Mouse (Mus musculus) lung, adult 2 months (tissue): ENCODE measurements around the gene Crocc2. TPM values are rescaled to one million over a fixed set of nuclear protein-coding genes. Genes with fewer than 3 reads are reported as not detected.

Source experiments
- DNase-seq: peaks from one replicate; pipeline ENCODE4 v3.0.0; 2022
- H3K4me1 ChIP-seq: fragments of 200-500 bp; 2 replicates; pipeline ENCODE4 v1.6.1; 2011; ENCODE audit warnings: low read length; ENCODE audit not compliant: control insufficient read depth, insufficient read depth
- H3K4me3 ChIP-seq: fragments of 200-500 bp; replicated peaks from 2 replicates; pipeline ENCODE3; 2011; ENCODE audit warnings: low read depth, mild to moderate bottlenecking, control low read depth, low read length; ENCODE audit errors: extremely low read depth
- CTCF ChIP-seq: fragments of 200-500 bp; IDR thresholded peaks from 2 replicates; pipeline ENCODE4 v1.5.1; 2011; ENCODE audit warnings: mild to moderate bottlenecking, low read length, control low read depth; ENCODE audit not compliant: insufficient read depth
- POLR2A ChIP-seq: fragments of 200-500 bp; IDR thresholded peaks from 2 replicates; pipeline ENCODE4 v1.6.1; 2011; ENCODE audit warnings: low read depth, mild to moderate bottlenecking, control low read depth, low read length, borderline replicate concordance; ENCODE audit errors: extremely low read depth
- WGBS: fragments of 180-500 bp; shearing (Covaris S2); methylation state at CpG from one replicate; pipeline ENCODE4 v1.1.7; 2018; 5-methylcytosine and 5-hydroxymethylcytosine counted together
- polyA plus RNA-seq: library from polyadenylated mRNA; depleted of rRNA; stranded (reverse); fragments of >200 nt; gene quantifications from 2 replicates; pipeline ENCODE4 v1.2.3, GENCODE M21; 2012; rRNA removed

Crocc2 gene
- polyA plus RNA-seq, 1 experiment = 2.2 TPM

DNA sequence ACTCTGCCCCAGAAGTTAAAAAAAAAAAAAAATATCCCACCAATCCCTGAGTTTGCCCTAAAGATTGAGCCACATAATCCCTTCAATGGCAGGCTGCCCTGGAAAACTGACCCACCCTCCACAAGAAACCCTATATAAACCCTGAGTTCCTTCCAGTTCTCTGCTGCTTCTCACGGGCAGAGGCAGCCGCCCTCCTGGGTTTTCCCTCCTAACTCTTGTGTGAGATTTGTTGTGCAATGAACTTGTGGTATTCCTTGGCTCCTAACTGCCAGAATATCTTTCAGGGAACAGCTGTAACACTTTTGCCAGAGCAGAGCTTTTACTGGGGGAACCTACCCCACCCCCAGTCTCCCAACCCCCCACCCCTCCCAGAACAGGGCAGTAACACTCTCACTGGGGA lies 84.1 kb downstream of the Crocc2 start:
- no peak for DNase-seq
- H3K4me1 ChIP-seq = no peaks in the 10 kb centered on the region; the same call in 1 of the 2 replicates
- 41% methylated on average over 2 of the region's 2 CpGs for WGBS
- no peak overlapping the region for H3K4me3 ChIP-seq
- TF ChIP-seq POLR2A = no peak
- TF ChIP-seq CTCF = no peak

DNA sequence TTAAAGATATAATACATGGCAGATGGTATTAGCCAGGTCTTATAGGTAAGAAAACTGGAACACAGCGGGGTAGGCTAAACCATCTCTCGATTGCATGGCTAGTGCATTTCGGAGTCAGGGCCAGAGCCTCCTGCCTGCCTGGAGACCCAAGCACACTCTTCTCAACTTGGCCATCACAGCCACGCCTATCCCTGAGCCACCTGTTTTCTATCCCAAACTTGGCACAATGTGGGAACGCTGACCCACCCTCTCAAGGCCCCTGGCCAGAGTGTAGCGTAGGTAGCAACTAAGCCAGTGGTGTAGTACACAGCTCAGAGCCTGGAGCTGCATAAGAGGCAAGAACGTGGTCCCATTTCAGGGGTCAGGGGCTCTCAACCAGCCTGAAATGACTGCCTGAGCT lies 87.2 kb downstream of the Crocc2 start:
- no peak for DNase-seq
- Histone ChIP-seq H3K4me3 (no peak overlapping the region), H3K4me1 (no peaks in the 10 kb centered on the region; the same call in 1 of the 2 replicates)
- 83% methylated on average over 7 of the region's 7 CpGs for whole genome bisulfite sequencing
- TF ChIP-seq POLR2A = no peak
- TF ChIP-seq CTCF = no peak

DNA sequence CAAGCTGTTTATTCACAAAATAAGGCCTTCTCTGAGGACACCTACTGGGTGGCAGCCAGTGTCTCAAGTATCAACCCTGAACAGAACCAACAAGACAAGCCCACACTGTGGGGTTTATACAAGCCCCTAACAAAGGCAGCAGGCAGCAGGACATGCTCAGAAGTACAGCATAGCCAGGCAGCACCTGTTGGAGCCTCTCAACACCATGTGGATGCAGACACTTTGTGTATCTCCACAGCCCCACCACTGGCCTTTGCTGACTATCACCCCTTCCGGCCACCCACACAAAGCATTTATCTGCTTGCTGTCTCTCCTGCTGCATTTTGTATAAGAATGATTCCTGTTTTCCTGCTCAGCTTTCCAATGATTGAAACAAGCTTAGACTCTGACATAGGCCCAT lies 89.0 kb downstream of the Crocc2 start:
- no peak for DNase-seq
- Histone ChIP-seq H3K4me3 (no peak overlapping the region), H3K4me1 (no peaks in the 10 kb centered on the region)
- TF ChIP-seq CTCF (no peak), POLR2A (no peak)
- 85% methylated on average over 1 of the region's 1 CpGs for WGBS

DNA sequence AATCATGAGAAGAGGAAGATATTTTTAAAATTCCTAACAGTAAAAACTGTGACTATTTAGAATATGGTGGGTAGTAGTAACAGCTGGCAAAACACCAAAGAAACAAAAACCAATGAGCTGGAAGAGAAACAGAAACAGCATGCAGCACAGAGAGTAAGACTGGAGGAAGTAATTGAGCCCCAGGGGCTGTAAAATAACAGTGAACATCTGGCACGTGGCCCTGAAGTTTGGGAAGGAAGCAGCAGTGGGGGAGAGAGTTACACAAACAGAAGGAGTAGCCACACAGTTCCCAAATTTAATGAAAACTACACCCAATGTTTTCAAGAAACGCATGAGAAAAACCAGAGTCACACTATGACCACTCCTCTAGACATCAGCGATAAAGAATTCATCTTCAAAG lies 98.7 kb downstream of the Crocc2 start:
- WGBS = 46% methylated on average over 3 of the region's 3 CpGs
- no peak for TF ChIP-seq POLR2A
- no peak for TF ChIP-seq CTCF
- no peak overlapping the region for H3K4me3 ChIP-seq
- DNase-seq = no peak
- H3K4me1 ChIP-seq = no peaks in the 10 kb centered on the region

DNA sequence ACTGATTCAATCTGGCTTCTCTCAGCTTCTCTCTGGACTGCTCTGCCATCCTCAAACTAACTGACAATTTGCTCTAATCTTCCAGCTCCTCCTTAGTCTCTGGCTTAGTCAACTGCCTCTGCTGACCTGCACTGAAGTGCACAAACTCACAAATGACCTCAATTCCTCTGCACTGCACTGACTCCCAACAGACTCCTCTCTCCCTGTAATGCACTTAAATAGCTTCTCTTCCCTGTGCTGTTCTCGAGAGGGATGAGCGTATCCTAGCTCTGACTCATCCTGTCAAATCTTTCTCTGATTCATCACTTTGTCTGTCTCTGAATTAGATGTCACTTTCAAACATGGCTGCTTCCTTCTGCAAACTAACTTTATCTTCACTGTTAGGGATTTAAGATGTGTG lies 99.7 kb downstream of the Crocc2 start:
- Histone ChIP-seq H3K4me3 (no peak overlapping the region), H3K4me1 (no peaks in the 10 kb centered on the region)
- DNase-seq = no peak
- 79% methylated on average over 2 of the region's 2 CpGs for WGBS
- TF ChIP-seq POLR2A (no peak), CTCF (no peak)

DNA sequence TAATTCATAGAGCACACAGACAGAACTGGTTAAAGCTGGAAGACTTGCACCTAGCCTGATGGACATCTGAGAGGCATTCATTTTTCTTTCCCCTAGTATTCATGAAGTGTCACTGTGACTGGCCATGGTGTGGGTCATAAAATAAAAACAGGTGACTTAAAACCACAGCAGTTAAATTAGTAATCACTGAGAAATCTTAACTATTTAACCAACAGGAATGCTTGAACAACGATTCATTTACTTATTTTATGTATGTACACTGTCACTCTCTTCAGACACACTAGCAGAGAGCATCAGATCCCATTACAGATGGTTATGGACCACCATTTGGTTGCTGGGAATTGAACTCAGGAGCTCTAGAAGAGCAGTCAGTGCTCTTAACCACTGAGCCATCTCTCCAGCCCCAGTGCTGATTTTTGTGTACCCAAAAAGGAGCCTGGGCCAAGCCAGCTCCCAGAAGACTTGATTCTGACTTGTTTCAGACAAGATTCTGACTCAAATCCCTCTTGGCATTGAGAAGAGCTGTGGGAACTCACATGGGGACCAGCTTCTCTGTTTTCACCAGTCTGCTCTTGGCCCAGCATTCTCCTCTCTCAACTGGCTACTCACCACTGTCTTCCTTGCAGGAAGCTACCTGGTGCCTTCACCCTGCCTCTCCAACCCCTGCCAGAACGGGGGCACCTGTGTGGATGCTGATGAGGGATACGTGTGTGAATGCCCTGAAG lies 102.2 kb downstream of the Crocc2 start:
- no peak for TF ChIP-seq CTCF
- TF ChIP-seq POLR2A = no peak
- no peak for DNase-seq
- 60% methylated on average over 3 of the region's 3 CpGs for WGBS

DNA sequence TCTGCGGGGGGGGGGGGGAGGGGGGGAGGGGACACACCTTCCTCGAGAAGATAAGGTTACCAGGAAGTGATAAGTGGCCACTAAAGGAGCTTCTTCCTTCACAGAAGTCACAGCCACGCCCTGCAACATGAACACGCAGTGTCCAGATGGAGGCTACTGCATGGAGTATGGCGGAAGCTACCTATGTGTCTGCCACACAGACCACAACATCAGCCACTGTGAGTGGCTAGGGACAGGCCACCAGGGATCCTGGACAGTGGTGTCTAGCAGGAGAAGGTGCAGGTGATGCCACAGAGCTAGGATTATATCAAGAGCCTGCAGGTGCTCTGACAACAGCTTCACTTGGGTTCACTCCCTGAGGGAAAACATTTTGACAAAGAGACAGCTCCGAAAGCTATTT lies 103.2 kb downstream of the Crocc2 start:
- TF ChIP-seq CTCF = no peak
- no peak for TF ChIP-seq POLR2A
- no peaks in the 10 kb centered on the region for H3K4me1 ChIP-seq
- no peak overlapping the region for H3K4me3 ChIP-seq
- 63% methylated on average over 6 of the region's 6 CpGs for WGBS
- DNase-seq = no peak

More for the DNA sequence above, 102.2 kb downstream of the Crocc2 start:
- Histone ChIP-seq H3K4me3 (no peak overlapping the region), H3K4me1 (no peaks in the 10 kb centered on the region)

DNA sequence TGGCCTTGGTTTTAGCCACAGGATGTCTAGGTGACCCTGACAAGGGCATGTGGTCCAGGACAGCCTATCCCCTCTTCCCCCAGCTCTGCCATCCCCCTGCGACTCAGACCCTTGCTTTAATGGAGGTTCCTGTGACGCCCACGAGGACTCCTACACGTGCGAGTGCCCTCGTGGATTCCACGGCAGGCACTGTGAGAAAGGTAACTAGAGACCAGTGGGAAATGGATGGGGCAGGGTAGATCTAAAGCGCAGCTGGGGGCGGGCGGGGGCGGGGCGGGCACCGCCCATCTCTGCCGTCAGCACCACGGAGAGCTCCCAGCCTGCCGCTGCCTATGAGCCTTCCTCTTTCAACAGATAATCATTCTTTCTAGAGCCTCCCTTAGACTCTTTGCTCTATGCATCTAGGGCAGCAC lies 103.9 kb downstream of the Crocc2 start:
- WGBS = 10% methylated on average over 16 of the region's 16 CpGs
- no peak for DNase-seq
- H3K4me3 ChIP-seq = no peak overlapping the region
- TF ChIP-seq POLR2A = no peak
- TF ChIP-seq CTCF = no peak
- H3K4me1 ChIP-seq = no peaks in the 10 kb centered on the region

DNA sequence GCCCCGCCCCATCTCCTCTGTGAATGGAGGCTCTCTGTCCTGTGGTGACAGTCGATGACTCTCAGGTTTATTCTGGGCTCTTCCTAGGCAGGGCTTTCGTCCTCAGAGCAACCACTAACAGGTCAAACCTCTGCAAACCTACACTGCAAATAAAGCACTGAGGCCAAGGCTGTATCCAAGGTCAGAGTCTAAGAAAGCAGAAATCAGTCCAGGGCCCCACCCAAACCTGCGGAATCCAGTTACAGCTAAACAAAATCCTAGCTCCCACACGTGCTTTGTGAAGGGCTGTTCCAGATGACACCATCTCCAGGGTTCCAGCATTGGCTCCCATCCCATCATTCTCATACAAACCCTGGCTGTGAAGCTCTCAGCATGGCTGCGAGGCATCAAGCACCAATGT lies 107.0 kb downstream of the Crocc2 start:
- H3K4me3 ChIP-seq = no peak overlapping the region
- DNase-seq = no peak
- TF ChIP-seq POLR2A = no peak
- TF ChIP-seq CTCF = no peak
- no peaks in the 10 kb centered on the region for H3K4me1 ChIP-seq
- 68% methylated on average over 6 of the region's 6 CpGs for WGBS

DNA sequence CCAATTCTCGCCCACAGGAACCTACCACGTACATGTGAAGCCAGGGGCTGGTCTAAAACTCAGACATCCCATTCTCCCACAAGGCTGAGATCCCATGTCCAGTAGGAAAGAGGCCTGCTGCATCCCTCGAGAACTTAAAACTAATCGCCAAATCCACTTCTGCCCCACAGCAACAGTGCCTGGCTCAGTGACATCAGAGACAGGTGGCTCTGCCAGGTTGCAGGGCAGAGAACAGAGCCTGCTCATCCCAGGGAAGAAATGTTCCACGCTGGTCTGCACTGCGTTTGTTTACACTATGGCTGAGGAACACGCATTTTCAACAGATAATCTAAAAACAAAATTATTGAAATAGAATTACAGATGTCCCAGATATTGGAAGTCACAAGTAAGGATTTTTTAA lies 108.5 kb downstream of the Crocc2 start:
- TF ChIP-seq POLR2A = no peak
- WGBS = 70% methylated on average over 7 of the region's 7 CpGs
- DNase-seq = no peak
- no peak overlapping the region for H3K4me3 ChIP-seq
- H3K4me1 ChIP-seq = no peaks in the 10 kb centered on the region

Other genes starting within 250 kb of the Crocc2 start
- gene Capn10, start 234.3 kb upstream of the Crocc2 start, polyA plus RNA-seq = 26.8 and 27.3 TPM in 2 replicates
- 5.5 and 8.2 TPM in 2 replicates for gene Gpr35, start 217.9 kb upstream of the Crocc2 start, polyA plus RNA-seq
- 0.14 TPM in 1 of 2 replicates, not detected in the other for gene Aqp12, start 162.4 kb upstream of the Crocc2 start, polyA plus RNA-seq
- gene Kif1a, start 66.8 kb upstream of the Crocc2 start, polyA plus RNA-seq = 2.0 and 2.7 TPM in 2 replicates
- gene Agxt, start 33.5 kb upstream of the Crocc2 start, polyA plus RNA-seq = not detected in 2 replicates
- 72.6 and 75.8 TPM in 2 replicates for gene 2310007B03Rik, start 7.8 kb upstream of the Crocc2 start, polyA plus RNA-seq
- 26.6 and 28.1 TPM in 2 replicates for gene Sned1, start 67.1 kb downstream of the Crocc2 start, polyA plus RNA-seq
- gene Mterf4, start 137.2 kb downstream of the Crocc2 start, polyA plus RNA-seq = 7.4 and 9.8 TPM in 2 replicates
- 3.0 and 4.2 TPM in 2 replicates for gene Ppp1r7, start 174.1 kb downstream of the Crocc2 start, polyA plus RNA-seq
- gene Pask, start 174.8 kb downstream of the Crocc2 start, polyA plus RNA-seq = 0.69 and 0.86 TPM in 2 replicates
- 0.59 and 0.69 TPM in 2 replicates for gene Ano7, start 205.2 kb downstream of the Crocc2 start, polyA plus RNA-seq